Mouse (Mus musculus): ENCODE measurements around the gene Dst.

- TF ChIP-seq SRF (IDR thresholded peaks at IDR 0.05; ENCODE audit: control insufficient read depth, insufficient read length, low read depth) (no peak), POLR2A (IDR thresholded peaks at IDR 0.05; ENCODE audit: insufficient read length, low read depth) (no peak), POLR2AphosphoS2 (IDR thresholded peaks at IDR 0.05; ENCODE audit: insufficient read length, low read depth) (no peak), E2F4 (IDR thresholded peaks at IDR 0.05; ENCODE audit: insufficient read depth) (no peak), MYOD1 (IDR thresholded peaks at IDR 0.05; ENCODE audit: control insufficient read depth in 1 of 3, insufficient read length in 2 of 3, low read depth in 2 of 3) (no peak), MAX (IDR thresholded peaks at IDR 0.05; ENCODE audit: low read depth) (no peak)
Observed at GRCm38 (mm10) chr1:34056658-34057057, 148.6 kb downstream of the Dst start.

Measured in myocyte (in vitro differentiated cells).